Mouse (Mus musculus): ENCODE results near the gene Edc4. TPM values are rescaled to one million over a fixed set of nuclear protein-coding genes. Genes with fewer than 3 reads are reported as not detected.
"Not testable (repeated sequence)": the region's sequence is repeated elsewhere in the genome, so short reads cannot be mapped to it uniquely, and the experiment has no call there.

Edc4 gene
- polyA plus RNA-seq (2015; fragmentation: Nextera tagmentation; extraction: Ambion mirVana) = 50.1 and 52.2 TPM in 2 replicates

- Histone ChIP-seq H3K4me3 (peak within 1 kb of the TSS; percentile 84), H3K9me3 (no peaks in the 10 kb centered on the region), H3K27me3 (no peaks in the 10 kb centered on the region), H3K27ac (replicated peaks) (peak within 1 kb of the TSS; percentile 68), H3K9ac (peak within 1 kb of the TSS; percentile 88), H3K4me1 (replicated peaks) (peaks cover 29% of the 10 kb centered on the region), H3K36me3 (peaks cover 47% of the 10 kb centered on the region), H3K4me2 (peak within 1 kb of the TSS; percentile 93)
- peak; percentile 78 for ATAC-seq (ENCODE audit: low FRiP score, low read depth)
- WGBS = 1% methylated on average over 45 of the region's 45 CpGs
These were observed at the start of gene Edc4 for GRCm38 (mm10) chr8:105880754-105881520. TSS of gene Edc4 (plus strand) at chr8:105880881.

GRCm38 (mm10) chr8:105833740-105834139 is 46.9 kb upstream of the Edc4 start:
- ATAC-seq (ENCODE audit: low FRiP score, low read depth); H3K4me2 ChIP-seq; H3K9ac ChIP-seq; H3K36me3 ChIP-seq; H3K4me3 ChIP-seq; H3K4me1 ChIP-seq (replicated peaks); H3K27ac ChIP-seq (replicated peaks); H3K9me3 ChIP-seq; H3K27me3 ChIP-seq: not testable (repeated sequence)
- WGBS = 87% methylated on average over 2 of the region's 2 CpGs

GRCm38 (mm10) chr8:105835318-105835717 is 45.4 kb upstream of the Edc4 start:
- no peak overlapping the region for H3K9ac ChIP-seq
- no peaks in the 10 kb centered on the region for H3K4me1 ChIP-seq (replicated peaks)
- H3K9me3 ChIP-seq = no peaks in the 10 kb centered on the region
- H3K4me3 ChIP-seq = no peak overlapping the region
- H3K4me2 ChIP-seq = no peak overlapping the region
- WGBS = 29% methylated on average over 11 of the region's 11 CpGs
- no peaks in the 10 kb centered on the region for H3K36me3 ChIP-seq
- H3K27ac ChIP-seq (replicated peaks) = no peak overlapping the region
- no peak for ATAC-seq (ENCODE audit: low FRiP score, low read depth)
- H3K27me3 ChIP-seq = no peaks in the 10 kb centered on the region

- H3K4me1 ChIP-seq (replicated peaks) = no peaks in the 10 kb centered on the region
- H3K36me3 ChIP-seq = no peaks in the 10 kb centered on the region
- no peak overlapping the region for H3K9ac ChIP-seq
- H3K4me2 ChIP-seq = no peak overlapping the region
- H3K9me3 ChIP-seq = no peaks in the 10 kb centered on the region
- no peaks in the 10 kb centered on the region for H3K27me3 ChIP-seq
- no peak overlapping the region for H3K4me3 ChIP-seq
- H3K27ac ChIP-seq (replicated peaks) = no peak overlapping the region
- WGBS = 81% methylated on average over 6 of the region's 6 CpGs
- no peak for ATAC-seq (ENCODE audit: low FRiP score, low read depth)
These were observed 43.7 kb upstream of the Edc4 start for GRCm38 (mm10) chr8:105836991-105837390.

- Histone ChIP-seq H3K9ac (no peak overlapping the region), H3K9me3 (no peaks in the 10 kb centered on the region), H3K4me3 (no peak overlapping the region), H3K27me3 (no peaks in the 10 kb centered on the region), H3K36me3 (peaks cover 8% of the 10 kb centered on the region), H3K4me1 (replicated peaks) (no peaks in the 10 kb centered on the region), H3K4me2 (no peak overlapping the region), H3K27ac (replicated peaks) (no peak overlapping the region)
- no peak for ATAC-seq (ENCODE audit: low FRiP score, low read depth)
- WGBS = 89% methylated on average over 5 of the region's 5 CpGs
These were observed 41.5 kb upstream of the Edc4 start for GRCm38 (mm10) chr8:105839209-105839608.

GRCm38 (mm10) chr8:105846678-105847077 is 34.0 kb upstream of the Edc4 start:
- ATAC-seq (ENCODE audit: low FRiP score, low read depth) = no peak
- peaks cover 54% of the 10 kb centered on the region for H3K36me3 ChIP-seq
- no peaks in the 10 kb centered on the region for H3K27me3 ChIP-seq

GRCm38 (mm10) chr8:105850014-105850413 is 30.7 kb upstream of the Edc4 start:
- ATAC-seq (ENCODE audit: low FRiP score, low read depth) = no peak
- 0 out of 2 replicates have a peak overlapping the region, but pooled peaks have one; percentile 41 for H3K4me2 ChIP-seq
- peaks cover 17% of the 10 kb centered on the region for H3K4me1 ChIP-seq (replicated peaks)
- no peak overlapping the region for H3K9ac ChIP-seq
- H3K4me3 ChIP-seq = no peak overlapping the region
- no peaks in the 10 kb centered on the region for H3K9me3 ChIP-seq
- H3K36me3 ChIP-seq = peaks cover 38% of the 10 kb centered on the region
- H3K27me3 ChIP-seq = no peaks in the 10 kb centered on the region
- WGBS = 86% methylated on average over 4 of the region's 4 CpGs
- no peak overlapping the region for H3K27ac ChIP-seq (replicated peaks)

More at GRCm38 (mm10) chr8:105846678-105847077, 34.0 kb upstream of the Edc4 start:
- 92% methylated on average over 11 of the region's 11 CpGs for WGBS
- Histone ChIP-seq H3K4me1 (replicated peaks) (peaks cover 7% of the 10 kb centered on the region), H3K9ac (no peak overlapping the region), H3K4me3 (no peak overlapping the region), H3K27ac (replicated peaks) (no peak overlapping the region), H3K9me3 (no peaks in the 10 kb centered on the region), H3K4me2 (no peak overlapping the region)

- peak overlapping the region; percentile 41 for H3K4me2 ChIP-seq
- 0 out of 2 replicates have a peak overlapping the region, but pooled peaks have one; percentile 0 for H3K4me3 ChIP-seq
- no peaks in the 10 kb centered on the region for H3K9me3 ChIP-seq
- no peak overlapping the region for H3K27ac ChIP-seq (replicated peaks)
- peaks cover 20% of the 10 kb centered on the region for H3K4me1 ChIP-seq (replicated peaks)
- H3K9ac ChIP-seq = no peak overlapping the region
- H3K36me3 ChIP-seq = peaks cover 35% of the 10 kb centered on the region
- ATAC-seq (ENCODE audit: low FRiP score, low read depth) = no peak
- H3K27me3 ChIP-seq = no peaks in the 10 kb centered on the region
- WGBS = 83% methylated on average over 7 of the region's 7 CpGs
These were observed 30.1 kb upstream of the Edc4 start for GRCm38 (mm10) chr8:105850611-105851010.

GRCm38 (mm10) chr8:105851651-105852143 is 29.0 kb upstream of the Edc4 start:
- peak overlapping the region; percentile 74 for H3K4me2 ChIP-seq
- under 1% methylated on average over 34 of the region's 34 CpGs for WGBS
- peaks cover 31% of the 10 kb centered on the region for H3K4me1 ChIP-seq (replicated peaks)
- no peaks in the 10 kb centered on the region for H3K9me3 ChIP-seq
- H3K36me3 ChIP-seq = peaks cover 24% of the 10 kb centered on the region
- H3K9ac ChIP-seq = peak overlapping the region; percentile 63
- peak; percentile 86 for ATAC-seq (ENCODE audit: low FRiP score, low read depth)
- H3K27me3 ChIP-seq = no peaks in the 10 kb centered on the region
- peak overlapping the region; percentile 80 for H3K4me3 ChIP-seq
- H3K27ac ChIP-seq (replicated peaks) = peak overlapping the region; percentile 84

GRCm38 (mm10) chr8:105852146-105852729 is 28.4 kb upstream of the Edc4 start:
- H3K4me2 ChIP-seq = peak overlapping the region; percentile 74
- no peak overlapping the region for H3K9ac ChIP-seq
- H3K9me3 ChIP-seq = no peaks in the 10 kb centered on the region
- H3K4me1 ChIP-seq (replicated peaks) = peaks cover 36% of the 10 kb centered on the region
- peak overlapping the region; percentile 84 for H3K27ac ChIP-seq (replicated peaks)
- ATAC-seq (ENCODE audit: low FRiP score, low read depth) = no peak
- peaks cover 19% of the 10 kb centered on the region for H3K36me3 ChIP-seq
- WGBS = 82% methylated on average over 12 of the region's 12 CpGs
- peak overlapping the region; percentile 80 for H3K4me3 ChIP-seq
- H3K27me3 ChIP-seq = no peaks in the 10 kb centered on the region

GRCm38 (mm10) chr8:105853178-105853577 is 27.5 kb upstream of the Edc4 start, which contains the start of gene Cenpt:
TSS of gene Cenpt (minus strand) at chr8:105853278.
- Histone ChIP-seq H3K4me2 (peak within 1 kb of the TSS; percentile 74; the same call in 1 of the 2 replicates), H3K36me3 (peaks cover 11% of the 10 kb centered on the region), H3K9me3 (no peaks in the 10 kb centered on the region), H3K4me1 (replicated peaks) (peaks cover 46% of the 10 kb centered on the region), H3K27ac (replicated peaks) (peak within 1 kb of the TSS; percentile 84), H3K27me3 (no peaks in the 10 kb centered on the region), H3K9ac (no peak within 1 kb of the TSS), H3K4me3 (peak within 1 kb of the TSS; percentile 80)
- 95% methylated on average over 3 of the region's 3 CpGs for WGBS
- no peak for ATAC-seq (ENCODE audit: low FRiP score, low read depth)

- Histone ChIP-seq H3K9ac (0 out of 2 replicates have a peak overlapping the region, but pooled peaks have one; percentile 68), H3K9me3 (no peaks in the 10 kb centered on the region), H3K4me2 (peak overlapping the region; percentile 98), H3K4me3 (peak overlapping the region; percentile 57), H3K4me1 (replicated peaks) (peaks cover 56% of the 10 kb centered on the region), H3K27me3 (no peaks in the 10 kb centered on the region), H3K36me3 (peaks cover under 1% of the 10 kb centered on the region; the same call in 1 of the 2 replicates), H3K27ac (replicated peaks) (peak overlapping the region; percentile 89)
- 28% methylated on average over 8 of the region's 8 CpGs for WGBS
- peak; percentile 12 for ATAC-seq (ENCODE audit: low FRiP score, low read depth)
These were observed 26.4 kb upstream of the Edc4 start for GRCm38 (mm10) chr8:105854303-105854702.

Data from hindbrain, embryonic 15.5 days (tissue).